Mouse (Mus musculus): Measurements from ENCODE around the gene Kcnk3.

GRCm38 (mm10) chr5:30666391-30667195, 78.6 kb downstream of the Kcnk3 start, which contains the start of gene Cenpa:
- TF ChIP-seq CTCF (IDR thresholded peaks at IDR 0.05; ENCODE audit: low read depth) (no peak), EP300 (optimal IDR thresholded peaks at IDR 0.05) (no peak)

All from stomach, postnatal 0 days (tissue).